Mouse (Mus musculus) liver, embryonic 12.5 days (tissue): Measurements from ENCODE around the gene Prkab2. TPM values are rescaled to one million over a fixed set of nuclear protein-coding genes. Genes with fewer than 3 reads are reported as not detected.
A peak's percentile ranks its signal among the peaks of the same experiment; 100 is the strongest.

Experiments used
- ATAC-seq: fragments of 200-750 bp; cut with Nextera tagmentation; 2 replicates; pipeline ENCODE4 v1.8.0; 2017; ENCODE audit warnings: moderate number of reproducible peaks, mild to moderate bottlenecking, moderate library complexity
- H3K27ac ChIP-seq: fragments of 300-500 bp; sonication (generic); 2 replicates; pipeline ENCODE4 v1.5.1; 2016; ENCODE audit warnings: mild to moderate bottlenecking
- H3K27me3 ChIP-seq: fragments of 300-500 bp; sonication (generic); replicated peaks from 2 replicates; pipeline ENCODE4 v1.6.1; 2016; ENCODE audit warnings: mild to moderate bottlenecking, moderate library complexity
- H3K36me3 ChIP-seq: fragments of 300-500 bp; sonication (generic); 2 replicates; pipeline ENCODE4 v1.6.1; 2016; ENCODE audit warnings: mild to moderate bottlenecking, moderate library complexity
- H3K4me1 ChIP-seq: fragments of 300-500 bp; sonication (generic); 2 replicates; pipeline ENCODE4 v1.6.1; 2016
- H3K4me2 ChIP-seq: fragments of 300-500 bp; sonication (generic); 2 replicates; pipeline ENCODE4 v1.6.1; 2016; ENCODE audit warnings: mild to moderate bottlenecking, moderate library complexity
- H3K4me3 ChIP-seq: fragments of 300-500 bp; sonication (generic); 2 replicates; pipeline ENCODE4 v1.5.1; 2016; ENCODE audit warnings: mild to moderate bottlenecking, moderate library complexity
- H3K9ac ChIP-seq: fragments of 300-500 bp; sonication (generic); 2 replicates; pipeline ENCODE4 v1.6.1; 2016; ENCODE audit warnings: mild to moderate bottlenecking, moderate library complexity
- H3K9me3 ChIP-seq: fragments of 300-500 bp; sonication (generic); replicated peaks from 2 replicates; pipeline ENCODE4 v1.6.1; 2016; ENCODE audit warnings: mild to moderate bottlenecking, moderate library complexity
- WGBS: fragments of 180-500 bp; shearing (Covaris S2); methylation state at CpG from one replicate; pipeline ENCODE4 v1.1.7; 2016; ENCODE audit not compliant: insufficient replicate concordance; 5-methylcytosine and 5-hydroxymethylcytosine counted together
- polyA plus RNA-seq: library from polyadenylated mRNA; unstranded; fragments of >200 nt; fragmentation: Nextera tagmentation; extraction: Ambion mirVana; gene quantifications from 2 replicates; pipeline ENCODE4 v1.2.1, GENCODE M21; 2016

The Prkab2 gene
- polyA plus RNA-seq, 1 experiment from 2014 or later, result 3.1 TPM

DNA sequence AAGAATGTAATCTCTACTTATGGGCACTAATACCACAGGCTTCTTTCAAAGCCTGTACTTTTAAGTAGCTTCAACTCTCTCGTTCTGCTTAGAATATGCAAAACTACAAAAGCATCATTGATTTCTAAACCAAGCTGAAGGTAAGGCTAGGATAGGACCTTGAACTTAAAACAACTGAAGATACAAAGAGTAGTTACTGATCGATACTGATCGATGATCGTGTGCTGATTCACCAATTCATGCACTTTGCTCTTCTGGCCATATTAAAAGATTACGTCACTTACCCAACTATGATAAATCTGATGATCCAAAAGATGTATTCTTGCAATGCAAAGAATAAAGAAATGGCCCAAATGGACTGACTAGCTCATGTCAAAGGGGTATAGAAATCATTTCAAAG, 4.2 kb upstream of the Prkab2 start:
- ATAC-seq, result no peak
- Histone ChIP-seq H3K4me1 (peaks cover 10% of the 10 kb centered on the region), H3K27ac (no peak overlapping the region), H3K4me3 (no peak overlapping the region), H3K9me3 (no peaks in the 10 kb centered on the region), H3K4me2 (no peak overlapping the region), H3K9ac (no peak overlapping the region), H3K27me3 (no peaks in the 10 kb centered on the region; the same call in 1 of the 2 replicates), H3K36me3 (no peaks in the 10 kb centered on the region)
- 82% methylated on average over 5 of the region's 5 CpGs for WGBS

- Histone ChIP-seq H3K4me3 (no peak overlapping the region), H3K36me3 (no peaks in the 10 kb centered on the region), H3K4me1 (peaks cover 21% of the 10 kb centered on the region), H3K4me2 (no peak overlapping the region), H3K9me3 (no peaks in the 10 kb centered on the region), H3K27ac (no peak overlapping the region), H3K9ac (no peak overlapping the region), H3K27me3 (no peaks in the 10 kb centered on the region; the same call in 1 of the 2 replicates)
- no peak for ATAC-seq
- 73% methylated on average over 8 of the region's 8 CpGs for WGBS
These were observed 3.1 kb upstream of the Prkab2 start for GRCm38 (mm10) chr3:97654901-97655300.

DNA sequence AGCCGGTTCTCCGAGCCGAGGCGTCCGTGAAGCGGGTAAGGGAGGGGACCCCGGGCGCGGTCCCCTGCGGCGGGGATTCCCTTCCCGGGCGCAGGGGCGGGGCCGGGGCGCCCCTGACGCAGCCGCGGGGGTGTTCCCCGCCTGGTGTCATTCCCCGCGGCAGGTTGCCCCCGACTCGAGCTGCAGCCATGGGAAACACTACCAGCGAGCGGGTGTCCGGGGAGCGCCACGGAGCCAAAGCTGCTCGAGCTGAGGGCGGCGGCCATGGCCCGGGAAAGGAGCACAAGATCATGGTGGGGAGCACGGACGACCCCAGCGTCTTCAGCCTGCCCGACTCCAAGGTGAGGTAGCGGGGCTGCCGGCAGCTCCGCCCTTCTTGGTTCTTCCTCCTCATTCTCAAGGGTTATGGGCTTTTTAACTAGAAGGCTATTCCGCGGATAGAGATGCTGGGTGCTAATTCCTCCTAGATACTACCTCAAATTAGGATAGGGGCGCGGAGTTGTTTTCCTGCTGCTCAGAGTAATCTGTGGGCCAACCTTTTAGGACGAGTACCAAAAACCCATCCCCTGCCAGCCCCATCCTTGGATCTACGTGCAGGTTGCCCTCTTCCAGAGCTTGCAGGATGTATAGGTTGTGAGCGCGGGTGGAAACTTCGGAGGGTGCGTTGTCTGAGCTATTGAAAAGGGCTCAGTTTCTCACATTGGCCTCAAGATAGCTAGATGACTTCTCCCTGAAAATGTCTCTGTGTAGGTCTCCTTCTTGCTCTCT, 617 bp downstream of the Prkab2 start:
- Histone ChIP-seq H3K9me3 (no peaks in the 10 kb centered on the region), H3K27ac (peak overlapping the region; percentile 74; the same call in 1 of the 2 replicates), H3K4me3 (peak overlapping the region; percentile 86), H3K4me1 (peaks cover 37% of the 10 kb centered on the region), H3K9ac (peak overlapping the region; percentile 83), H3K4me2 (peak overlapping the region; percentile 92), H3K27me3 (no peaks in the 10 kb centered on the region), H3K36me3 (peaks cover 12% of the 10 kb centered on the region; the same call in 1 of the 2 replicates)
- peak; percentile 79 for ATAC-seq
- under 1% methylated on average over 49 of the region's 50 CpGs for WGBS

DNA sequence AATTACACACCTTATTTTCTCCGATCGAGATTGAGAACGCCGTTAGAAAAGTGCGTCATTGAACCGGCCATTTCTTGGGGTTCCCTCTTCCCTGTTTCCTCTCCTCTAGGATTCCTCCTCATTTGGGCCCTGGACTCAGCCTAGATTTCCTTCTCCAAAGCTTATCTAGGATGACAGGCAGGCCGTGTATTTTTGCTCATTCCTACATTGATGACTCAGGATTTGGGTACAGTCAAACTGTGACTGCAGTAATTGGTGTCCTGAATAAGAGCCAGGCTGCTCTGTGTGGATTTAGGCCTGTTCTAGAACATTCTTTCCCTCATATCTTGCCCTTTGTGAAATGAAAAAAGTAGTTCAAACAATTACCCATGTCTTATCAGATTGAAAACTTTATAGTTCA, 1.8 kb downstream of the Prkab2 start:
- no peak overlapping the region for H3K4me3 ChIP-seq
- 76% methylated on average over 7 of the region's 7 CpGs for WGBS

DNA sequence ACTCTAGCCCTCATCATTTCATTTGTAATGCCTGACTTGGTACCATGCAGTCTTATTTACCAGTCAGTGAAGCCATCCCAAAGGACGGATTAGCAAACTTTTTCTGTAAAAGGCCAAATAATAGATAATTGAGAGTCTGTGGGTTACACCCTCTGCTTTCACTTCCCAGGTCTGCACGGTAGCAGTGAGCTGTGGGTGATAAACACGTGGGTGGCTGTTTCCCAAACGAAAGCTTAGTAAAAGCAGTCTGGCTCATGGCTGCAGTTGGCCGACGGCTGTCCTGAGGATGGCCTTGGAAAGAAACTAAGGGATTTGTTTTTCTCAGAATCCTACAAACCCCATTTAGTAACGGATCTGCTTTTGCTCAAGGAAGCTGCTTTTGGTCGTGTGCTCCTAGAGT, 3.2 kb downstream of the Prkab2 start:
- Histone ChIP-seq H3K27ac (no peak overlapping the region), H3K36me3 (peaks cover 20% of the 10 kb centered on the region), H3K4me1 (peaks cover 37% of the 10 kb centered on the region), H3K4me3 (no peak overlapping the region), H3K9me3 (no peaks in the 10 kb centered on the region), H3K9ac (no peak overlapping the region), H3K27me3 (no peaks in the 10 kb centered on the region), H3K4me2 (no peak overlapping the region)
- whole genome bisulfite sequencing, result 51% methylated on average over 8 of the region's 8 CpGs
- ATAC-seq, result no peak

More for the DNA sequence above, 1.8 kb downstream of the Prkab2 start:
- Histone ChIP-seq H3K27me3 (no peaks in the 10 kb centered on the region), H3K9me3 (no peaks in the 10 kb centered on the region), H3K4me2 (peak overlapping the region; percentile 92; the same call in 1 of the 2 replicates), H3K36me3 (peaks cover 18% of the 10 kb centered on the region), H3K4me1 (peaks cover 37% of the 10 kb centered on the region), H3K27ac (no peak overlapping the region), H3K9ac (no peak overlapping the region)
- ATAC-seq, result no peak

DNA sequence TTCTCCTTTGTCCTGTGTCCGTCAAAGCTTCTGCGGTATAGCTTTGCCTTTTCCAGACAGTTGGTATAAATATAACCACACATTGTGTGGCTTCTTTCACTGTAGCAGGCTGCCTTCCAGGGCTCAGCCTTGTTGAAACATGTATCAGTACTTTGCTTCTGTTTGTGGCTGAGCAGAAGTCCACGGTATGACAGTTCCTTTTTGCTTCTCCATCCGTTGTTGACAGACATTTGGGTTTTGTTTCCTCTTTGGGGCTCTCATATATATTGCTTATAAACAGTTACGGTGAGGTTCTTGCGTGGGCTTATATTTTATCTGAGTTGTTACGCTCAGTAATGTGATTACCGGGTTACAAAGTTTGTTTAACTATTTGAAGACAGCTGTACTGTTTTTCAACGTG, 7.5 kb downstream of the Prkab2 start:
- H3K9me3 ChIP-seq, result no peaks in the 10 kb centered on the region
- H3K9ac ChIP-seq, result no peak overlapping the region
- H3K27ac ChIP-seq, result no peak overlapping the region
- no peak overlapping the region for H3K4me3 ChIP-seq
- peaks cover 51% of the 10 kb centered on the region for H3K36me3 ChIP-seq
- no peaks in the 10 kb centered on the region for H3K27me3 ChIP-seq
- H3K4me1 ChIP-seq, result peaks cover 10% of the 10 kb centered on the region; the same call in 1 of the 2 replicates
- ATAC-seq, result no peak
- WGBS, result 67% methylated on average over 9 of the region's 9 CpGs
- H3K4me2 ChIP-seq, result no peak overlapping the region

GRCm38 (mm10) chr3:97666154-97666553, 8.2 kb downstream of the Prkab2 start:
- no peak for ATAC-seq
- no peaks in the 10 kb centered on the region for H3K9me3 ChIP-seq
- H3K4me3 ChIP-seq, result no peak overlapping the region
- H3K4me2 ChIP-seq, result no peak overlapping the region
- H3K27me3 ChIP-seq, result no peaks in the 10 kb centered on the region
- 60% methylated on average over 8 of the region's 8 CpGs for WGBS
- no peak overlapping the region; the same call in 1 of the 2 replicates for H3K27ac ChIP-seq
- H3K36me3 ChIP-seq, result peaks cover 51% of the 10 kb centered on the region
- H3K4me1 ChIP-seq, result peaks cover 5% of the 10 kb centered on the region; the same call in 1 of the 2 replicates
- H3K9ac ChIP-seq, result no peak overlapping the region

DNA sequence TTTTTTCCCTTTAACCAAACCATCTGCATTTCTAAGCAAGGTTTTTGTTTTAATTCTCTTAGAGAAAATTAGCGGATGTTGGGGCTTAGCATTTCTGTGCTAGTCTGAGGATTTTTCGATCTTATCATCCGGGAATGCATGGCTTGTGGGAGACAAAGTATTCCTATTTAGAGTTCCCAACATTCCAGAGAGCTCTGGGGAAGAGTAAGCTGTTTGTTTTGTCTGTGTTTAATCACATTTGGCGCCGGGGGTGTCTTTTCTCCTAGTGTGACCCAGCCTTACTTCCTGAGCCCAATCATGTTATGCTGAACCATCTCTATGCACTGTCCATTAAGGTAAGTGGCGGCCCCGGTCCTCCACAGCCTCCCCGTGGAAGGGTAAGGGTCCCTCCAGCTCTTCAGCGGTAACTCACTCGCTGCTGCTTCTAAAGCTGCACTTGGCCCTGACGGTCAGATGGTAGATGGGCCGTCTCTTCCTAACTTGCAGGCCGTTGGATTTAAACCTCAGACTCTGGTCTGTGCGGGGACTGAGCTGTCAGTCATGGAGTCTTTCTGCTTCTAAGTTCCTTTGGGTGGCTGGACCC, 9.2 kb downstream of the Prkab2 start:
- Histone ChIP-seq H3K4me2 (no peak overlapping the region), H3K4me1 (no peaks in the 10 kb centered on the region), H3K36me3 (peaks cover 50% of the 10 kb centered on the region), H3K27me3 (no peaks in the 10 kb centered on the region), H3K9ac (no peak overlapping the region), H3K27ac (no peak overlapping the region), H3K4me3 (no peak overlapping the region), H3K9me3 (no peaks in the 10 kb centered on the region)
- ATAC-seq, result no peak
- 71% methylated on average over 14 of the region's 14 CpGs for WGBS

GRCm38 (mm10) chr3:97674644-97675110, 16.7 kb downstream of the Prkab2 start, which contains the start of gene Gm17651:
TSS of gene Gm17651 (minus strand) at chr3:97674694.
- Histone ChIP-seq H3K4me1 (no peaks in the 10 kb centered on the region), H3K36me3 (peaks cover 7% of the 10 kb centered on the region), H3K27me3 (no peaks in the 10 kb centered on the region), H3K27ac (no peak within 1 kb of the TSS), H3K9me3 (no peaks in the 10 kb centered on the region), H3K4me3 (no peak within 1 kb of the TSS), H3K9ac (no peak within 1 kb of the TSS), H3K4me2 (no peak within 1 kb of the TSS)
- WGBS, result 61% methylated on average over 7 of the region's 7 CpGs
- ATAC-seq, result no peak

- Histone ChIP-seq H3K9ac (no peak overlapping the region), H3K4me1 (peaks cover 6% of the 10 kb centered on the region; the same call in 1 of the 2 replicates), H3K27me3 (no peaks in the 10 kb centered on the region), H3K4me3 (no peak overlapping the region), H3K27ac (no peak overlapping the region), H3K4me2 (no peak overlapping the region), H3K36me3 (no peaks in the 10 kb centered on the region), H3K9me3 (no peaks in the 10 kb centered on the region)
- WGBS, result 85% methylated on average over 3 of the region's 3 CpGs
- no peak for ATAC-seq
These were observed 18.1 kb downstream of the Prkab2 start for GRCm38 (mm10) chr3:97676126-97676525.

GRCm38 (mm10) chr3:97678416-97678815, 20.4 kb downstream of the Prkab2 start:
- no peaks in the 10 kb centered on the region for H3K36me3 ChIP-seq
- ATAC-seq, result no peak
- H3K4me1 ChIP-seq, result peaks cover 19% of the 10 kb centered on the region
- H3K4me3 ChIP-seq, result no peak overlapping the region
- 67% methylated on average over 3 of the region's 3 CpGs for WGBS
- no peak overlapping the region for H3K4me2 ChIP-seq
- no peaks in the 10 kb centered on the region for H3K9me3 ChIP-seq
- H3K27ac ChIP-seq, result no peak overlapping the region
- H3K9ac ChIP-seq, result no peak overlapping the region
- H3K27me3 ChIP-seq, result peaks cover 16% of the 10 kb centered on the region

DNA sequence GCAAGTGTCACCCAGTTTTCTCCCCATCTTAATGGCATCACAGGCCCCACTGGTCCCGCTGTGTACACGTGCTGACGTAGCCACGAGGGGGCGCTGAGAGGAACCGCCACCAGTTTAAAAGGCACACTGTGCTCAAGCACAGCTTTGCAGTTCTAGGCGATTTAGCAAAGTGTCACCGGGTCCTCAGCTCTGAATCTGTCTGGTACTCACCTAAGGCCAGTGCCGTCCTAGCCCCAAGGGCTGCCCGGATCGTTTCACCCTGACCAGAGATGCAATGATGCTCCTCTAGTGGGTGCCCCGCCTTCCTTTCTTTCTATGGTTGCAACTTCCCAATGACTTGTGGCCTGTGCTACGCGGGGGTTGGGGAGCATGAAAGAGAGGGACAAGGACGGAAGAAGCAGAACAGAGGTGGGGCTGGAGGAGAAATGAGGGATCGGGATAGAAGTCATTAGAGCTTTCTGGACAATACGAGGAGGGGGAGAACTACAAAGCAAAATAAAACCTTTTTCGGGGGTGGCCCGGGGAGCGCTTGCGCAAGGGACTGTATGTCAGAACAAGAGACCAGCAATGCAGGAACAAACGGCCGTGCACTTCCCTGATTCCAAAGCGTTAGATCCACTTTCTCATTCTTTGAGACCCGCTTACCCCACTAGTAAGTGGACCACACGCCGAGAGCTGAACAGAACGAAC, 22.8 kb downstream of the Prkab2 start:
- under 1% methylated on average over 28 of the region's 28 CpGs for WGBS
- no peak overlapping the region for H3K27ac ChIP-seq
- ATAC-seq, result peak; percentile 80

More for the DNA sequence above, 22.8 kb downstream of the Prkab2 start:
- peak overlapping the region; percentile 89 for H3K4me2 ChIP-seq
- H3K9ac ChIP-seq, result peak overlapping the region; percentile 63
- H3K9me3 ChIP-seq, result no peaks in the 10 kb centered on the region
- no peaks in the 10 kb centered on the region for H3K36me3 ChIP-seq
- H3K27me3 ChIP-seq, result peaks cover 30% of the 10 kb centered on the region
- peak overlapping the region; percentile 54 for H3K4me3 ChIP-seq
- H3K4me1 ChIP-seq, result peaks cover 19% of the 10 kb centered on the region
